Mouse (Mus musculus) MEL (cell line): ENCODE data around the gene Nme9.

ENCODE experiments used
- CTCF ChIP-seq, 3 experiments: IDR thresholded peaks in 2 of 3; conservative IDR thresholded peaks in 1 of 3; 2 replicates each; pipeline ENCODE4 v1.5.1; 2011 to 2012; ENCODE audit warnings: low read length in 3 of 3, low read depth in 2 of 3, mild to moderate bottlenecking in 2 of 3, improper control_type of control experiment in 1 of 3, inconsistent platforms in 1 of 3, mixed read lengths in 1 of 3, moderate library complexity in 1 of 3; ENCODE audit not compliant: control insufficient read depth in 1 of 3, insufficient read depth in 1 of 3, poor library complexity in 1 of 3, severe bottlenecking in 1 of 3
- KAT2A ChIP-seq: conservative IDR thresholded peaks from 2 replicates; pipeline ENCODE4 v1.6.1; 2012; ENCODE audit warnings: low read depth, low read length, improper control_type of control experiment, inconsistent platforms
- MAFK ChIP-seq: IDR thresholded peaks from 2 replicates; pipeline ENCODE4 v1.6.1; 2011; ENCODE audit warnings: low read depth, mild to moderate bottlenecking, low read length, improper control_type of control experiment, borderline replicate concordance
- MAX ChIP-seq: IDR thresholded peaks from 2 replicates; pipeline ENCODE4 v1.6.1; 2011; ENCODE audit warnings: low read length, improper control_type of control experiment
- NRF1 ChIP-seq: IDR thresholded peaks from 2 replicates; pipeline ENCODE4 v1.6.1; 2014; ENCODE audit warnings: low read depth, mild to moderate bottlenecking, inconsistent platforms, low read length, improper control_type of control experiment, moderate library complexity; ENCODE audit not compliant: poor library complexity, insufficient read depth, severe bottlenecking
- POLR2A ChIP-seq, 2 experiments: IDR thresholded peaks; 2 replicates each; pipeline ENCODE4 v1.6.1; 2011 to 2012; ENCODE audit warnings: low read length in 2 of 2, mild to moderate bottlenecking in 2 of 2, control low read depth in 1 of 2, improper control_type of control experiment in 1 of 2, low read depth in 1 of 2, moderate library complexity in 1 of 2; ENCODE audit not compliant: control insufficient read depth in 1 of 2, insufficient read depth in 1 of 2, poor library complexity in 1 of 2
- RCOR1 ChIP-seq: IDR thresholded peaks from 2 replicates; pipeline ENCODE4 v1.6.1; 2012; ENCODE audit warnings: low read depth, mild to moderate bottlenecking, inconsistent platforms, low read length, improper control_type of control experiment
- TAL1 ChIP-seq: IDR thresholded peaks from 2 replicates; pipeline ENCODE4 v1.6.1; 2012; ENCODE audit warnings: mild to moderate bottlenecking, inconsistent platforms, low read length, moderate library complexity, mixed read lengths
- ZNF384 ChIP-seq: IDR thresholded peaks from 2 replicates; pipeline ENCODE4 v1.6.1; 2012; ENCODE audit warnings: low read depth, mild to moderate bottlenecking, inconsistent platforms, low read length, improper control_type of control experiment

DNA sequence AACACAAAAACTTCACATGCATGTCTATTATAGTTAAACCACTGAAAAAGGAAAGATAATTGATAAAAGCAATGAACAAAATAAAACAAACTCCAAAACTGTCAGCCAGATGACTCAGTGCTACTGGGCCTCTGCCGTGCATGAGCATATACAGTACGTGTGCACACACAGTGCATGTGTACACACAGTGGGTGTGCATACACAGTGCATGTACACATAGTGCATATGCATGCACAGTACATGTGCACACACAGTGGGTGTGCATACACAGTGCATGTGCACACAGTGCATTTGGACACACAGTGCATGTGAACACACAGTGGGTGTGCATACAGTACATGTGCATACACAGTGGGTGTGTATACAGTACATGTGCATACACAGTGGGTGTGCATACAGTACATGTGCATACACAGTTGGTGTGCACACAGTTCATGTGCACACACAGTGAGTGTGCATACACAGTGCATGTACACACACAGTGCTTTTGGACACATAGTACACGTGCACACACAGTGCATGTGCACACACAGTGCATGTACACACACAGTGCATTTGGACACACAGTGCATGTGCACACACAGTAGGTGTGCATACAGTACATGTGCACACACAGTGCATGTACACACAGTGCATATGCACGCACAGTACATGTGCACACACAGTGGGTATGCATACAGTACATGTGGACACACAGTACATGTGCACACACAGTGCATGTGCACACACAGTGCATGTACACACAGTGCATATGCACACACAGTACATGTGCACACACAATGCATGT is 9.4 kb upstream of the Nme9 start:
- TF ChIP-seq RCOR1: no peak
- TF ChIP-seq TAL1: no peak
- no peak for TF ChIP-seq MAFK
- TF ChIP-seq POLR2A (IDR thresholded peaks at IDR 0.05; ENCODE audit: control insufficient read depth in 1 of 2, insufficient read depth in 1 of 2, low read depth in 1 of 2, low read length in 2 of 2, poor library complexity in 1 of 2): no peak
- no peak for TF ChIP-seq CTCF (IDR thresholded peaks at IDR 0.05 in 2 of 3, conservative IDR thresholded peaks at IDR 0.05 in 1 of 3; ENCODE audit: control insufficient read depth in 1 of 3, insufficient read depth in 1 of 3, low read depth in 2 of 3, low read length in 3 of 3, poor library complexity in 1 of 3, severe bottlenecking in 1 of 3)
- TF ChIP-seq MAX: no peak
- no peak for TF ChIP-seq ZNF384
- TF ChIP-seq NRF1: no peak
- TF ChIP-seq KAT2A: no peak
